ENCODE assay signal across 18 mouse cellular contexts in genomic region chr14:101488264-101488810, GRCm38 (mm10).
"Had no signal": no experiment of that assay in that cellular context is flagged by ENCODE, and none has a peak within 500 bp of the region (broad histone marks: within the 10 kb centered on the region; RNA-seq: fewer than 3 reads in every experiment).

No protein-coding gene starts in this region.

- H3K4me3 ChIP-seq: liver, embryonic 13.5 days; midbrain, embryonic 12.5 days; midbrain, embryonic 15.5 days; neural tube, embryonic 12.5 days; neural tube, embryonic 15.5 days had no signal

- H3K27ac ChIP-seq: liver, embryonic 13.5 days; macrophage; midbrain, embryonic 12.5 days; midbrain, embryonic 15.5 days; neural tube, embryonic 12.5 days; neural tube, embryonic 15.5 days; stomach, postnatal 0 days had no signal

- H3K4me2 ChIP-seq: liver, embryonic 13.5 days; midbrain, embryonic 12.5 days; midbrain, embryonic 15.5 days; neural tube, embryonic 12.5 days; neural tube, embryonic 15.5 days had no signal

- DNase-seq: kidney, adult 2 months; kidney, postnatal 36 days; liver, embryonic 13.5 days; lung, adult 2 months; lung, postnatal 14 days; right cerebral cortex, adult 18-20 months; right cerebral cortex, postnatal 14 days; right cerebral cortex, postnatal 4 days; thymus, adult 2 months; thymus, postnatal 14 days; thymus, postnatal 4 days had no signal

- H3K4me1 ChIP-seq: liver, embryonic 13.5 days; midbrain, embryonic 12.5 days; midbrain, embryonic 15.5 days; neural tube, embryonic 12.5 days; neural tube, embryonic 15.5 days had no signal

- ATAC-seq: intestine, postnatal 0 days; midbrain, embryonic 15.5 days had no signal

- H3K36me3 ChIP-seq: liver, embryonic 13.5 days; midbrain, embryonic 12.5 days; midbrain, embryonic 15.5 days; neural tube, embryonic 12.5 days; neural tube, embryonic 15.5 days had no signal

- H3K27me3 ChIP-seq: liver, embryonic 13.5 days; midbrain, embryonic 12.5 days; midbrain, embryonic 15.5 days; neural tube, embryonic 12.5 days; neural tube, embryonic 15.5 days had no signal

- H3K9me3 ChIP-seq: liver, embryonic 13.5 days; midbrain, embryonic 12.5 days; midbrain, embryonic 15.5 days; neural tube, embryonic 12.5 days; neural tube, embryonic 15.5 days had no signal

- H3K9ac ChIP-seq: liver, embryonic 13.5 days; midbrain, embryonic 12.5 days; midbrain, embryonic 15.5 days; neural tube, embryonic 12.5 days; neural tube, embryonic 15.5 days had no signal
